Mouse (Mus musculus): ENCODE data around the gene Dleu7.

DNA sequence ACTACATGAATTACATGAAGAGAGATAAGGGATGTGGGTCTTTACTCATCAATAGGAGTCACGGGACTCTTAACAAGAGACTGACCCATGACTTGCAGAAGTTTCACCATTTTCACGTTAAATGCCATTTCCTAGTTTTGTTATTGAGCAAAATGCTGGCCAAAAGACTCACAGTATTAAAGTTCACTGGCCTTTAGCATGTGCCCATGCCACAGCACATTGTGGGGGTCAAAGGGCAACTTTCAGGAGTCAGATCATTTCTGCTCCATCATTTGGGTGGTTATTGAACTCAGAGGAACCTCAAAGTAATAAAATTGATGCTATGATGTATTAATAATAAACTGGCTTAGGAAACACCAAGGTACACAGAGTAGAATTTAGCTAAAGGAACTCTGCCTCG lies 36.8 kb upstream of the Dleu7 start:
- TF ChIP-seq CTCF (IDR thresholded peaks at IDR 0.05; ENCODE audit: control insufficient read depth, insufficient read depth, insufficient read length) (no peak), MAX (IDR thresholded peaks at IDR 0.05) (no peak), MYOD1 (IDR thresholded peaks at IDR 0.05; ENCODE audit: control insufficient read depth, insufficient read length, low read depth) (no peak), USF1 (IDR thresholded peaks at IDR 0.05; ENCODE audit: low read depth) (no peak), CEBPB (IDR thresholded peaks at IDR 0.05; ENCODE audit: low read depth) (no peak), MYOG (IDR thresholded peaks at IDR 0.05; ENCODE audit: control insufficient read depth, extremely low read depth, insufficient read length) (no peak), FOSL1 (IDR thresholded peaks at IDR 0.05; ENCODE audit: insufficient read depth, low read length, poor library complexity, severe bottlenecking) (no peak)

Data from C2C12 (cell line).